In genomic region chr6:100893073-100893472, GRCm38 (mm10) we compare ENCODE assay signal across 15 mouse cellular contexts. TPM values are rescaled to one million over a fixed set of nuclear protein-coding genes. Genes with fewer than 3 reads are reported as not detected.
A peak's percentile ranks its signal among the peaks of the same experiment; 100 is the strongest.
DNase-seq lines count a peak whose midpoint lies in the region; ATAC-seq and TF ChIP-seq lines count a peak whose summit lies in the region.
"Had no signal": no experiment of that assay in that cellular context is flagged by ENCODE, and none has a peak within 500 bp of the region (broad histone marks: within the 10 kb centered on the region; RNA-seq: fewer than 3 reads in every experiment).

No protein-coding gene starts in this region.

- no peak for DNase-seq in forebrain, postnatal 0 days
- no peak for DNase-seq in hindbrain, postnatal 0 days (ENCODE audit: low spot score)
- DNase-seq in gastrocnemius, adult 2 months: no peak
- DNase-seq: adrenal gland, postnatal 10 days; kidney, adult 11 months; kidney, adult 9 months had no signal

- H3K4me1 ChIP-seq in forebrain, embryonic 15.5 days: peaks cover 7% of the 10 kb centered on the region; the same call in 1 of the 2 replicates
- no peaks in the 10 kb centered on the region for H3K4me1 ChIP-seq in forebrain, postnatal 0 days (ENCODE audit: insufficient read depth)
- peaks cover 27% of the 10 kb centered on the region for H3K4me1 ChIP-seq in heart, embryonic 13.5 days
- peaks cover 8% of the 10 kb centered on the region; the same call in 1 of the 2 replicates for H3K4me1 ChIP-seq in heart, embryonic 11.5 days (ENCODE audit: control insufficient read depth, insufficient read depth, low read length)
- H3K4me1 ChIP-seq in hindbrain, embryonic 16.5 days (ENCODE audit: control insufficient read depth, insufficient read depth, low read depth, low read length): no peaks in the 10 kb centered on the region; the same call in 1 of the 2 replicates
- H3K4me1 ChIP-seq in hindbrain, postnatal 0 days (ENCODE audit: insufficient read depth, low read length): no peaks in the 10 kb centered on the region; the same call in 1 of the 2 replicates
- H3K4me1 ChIP-seq: embryonic facial prominence, embryonic 12.5 days had no signal

- H3K27me3 ChIP-seq in forebrain, embryonic 15.5 days: no peaks in the 10 kb centered on the region
- H3K27me3 ChIP-seq in forebrain, postnatal 0 days (ENCODE audit: insufficient read depth, low read length): no peaks in the 10 kb centered on the region
- H3K27me3 ChIP-seq in heart, embryonic 13.5 days (replicated peaks): peaks cover 18% of the 10 kb centered on the region
- peaks cover 5% of the 10 kb centered on the region; the same call in 1 of the 2 replicates for H3K27me3 ChIP-seq in heart, embryonic 11.5 days (ENCODE audit: control insufficient read depth, insufficient read depth, low read length)
- no peaks in the 10 kb centered on the region for H3K27me3 ChIP-seq in hindbrain, embryonic 16.5 days (replicated peaks; ENCODE audit: control insufficient read depth, insufficient read depth, low read length)
- no peaks in the 10 kb centered on the region for H3K27me3 ChIP-seq in hindbrain, postnatal 0 days (ENCODE audit: insufficient read depth, low read length)
- H3K27me3 ChIP-seq: embryonic facial prominence, embryonic 12.5 days; hindbrain, embryonic 13.5 days had no signal

- no peak for ATAC-seq in forebrain, embryonic 15.5 days (replicated peaks)
- ATAC-seq in forebrain, postnatal 0 days: no peak
- ATAC-seq in heart, embryonic 13.5 days (ENCODE audit: extremely low read depth, insufficient number of reproducible peaks, low FRiP score, low TSS enrichment): no peak
- no peak for ATAC-seq in heart, embryonic 11.5 days (replicated peaks; ENCODE audit: insufficient number of reproducible peaks, low FRiP score, low TSS enrichment)
- ATAC-seq in hindbrain, embryonic 16.5 days: no peak
- no peak for ATAC-seq in hindbrain, postnatal 0 days
- ATAC-seq: inflammation-experienced regulatory T-cells, adult 6 months had no signal

- intact Hi-C loops in gastrocnemius, adult 2 months (cut with DNase I): no loop called here

- 83% methylated on average over 5 of the region's 5 CpGs for whole genome bisulfite sequencing in forebrain, embryonic 15.5 days
- WGBS in forebrain, postnatal 0 days: 74% methylated on average over 5 of the region's 5 CpGs
- 23% methylated on average over 5 of the region's 5 CpGs for WGBS in heart, embryonic 13.5 days
- WGBS in heart, embryonic 11.5 days (ENCODE audit: insufficient replicate concordance): 36% methylated on average over 5 of the region's 5 CpGs
- WGBS in hindbrain, embryonic 16.5 days: 83% methylated on average over 5 of the region's 5 CpGs
- WGBS in hindbrain, postnatal 0 days: 72% methylated on average over 5 of the region's 5 CpGs

- H3K9me3 ChIP-seq in forebrain, embryonic 15.5 days: no peaks in the 10 kb centered on the region
- H3K9me3 ChIP-seq in forebrain, postnatal 0 days (ENCODE audit: low read length): no peaks in the 10 kb centered on the region
- no peaks in the 10 kb centered on the region for H3K9me3 ChIP-seq in heart, embryonic 13.5 days
- H3K9me3 ChIP-seq in heart, embryonic 11.5 days (replicated peaks; ENCODE audit: control insufficient read depth, low read length): no peaks in the 10 kb centered on the region
- H3K9me3 ChIP-seq in hindbrain, embryonic 16.5 days (ENCODE audit: control insufficient read depth, low read length): no peaks in the 10 kb centered on the region
- H3K9me3 ChIP-seq in hindbrain, postnatal 0 days (ENCODE audit: low read length): no peaks in the 10 kb centered on the region
- H3K9me3 ChIP-seq: embryonic facial prominence, embryonic 12.5 days; forebrain, embryonic 12.5 days; heart, embryonic 12.5 days; hindbrain, embryonic 13.5 days had no signal

- peak overlapping the region; percentile 34 for H3K27ac ChIP-seq in forebrain, embryonic 15.5 days (replicated peaks)
- H3K27ac ChIP-seq in forebrain, postnatal 0 days (ENCODE audit: low read depth, low read length): no peak overlapping the region
- no peak overlapping the region for H3K27ac ChIP-seq in heart, embryonic 13.5 days (replicated peaks)
- no peak overlapping the region for H3K27ac ChIP-seq in heart, embryonic 11.5 days (ENCODE audit: low read depth, low read length)
- peak overlapping the region; percentile 13; the same call in 1 of the 2 replicates for H3K27ac ChIP-seq in hindbrain, embryonic 16.5 days (ENCODE audit: low read depth, low read length)
- H3K27ac ChIP-seq in hindbrain, postnatal 0 days: no peak overlapping the region
- H3K27ac ChIP-seq in gastrocnemius, adult 2 months: no peak overlapping the region
- H3K27ac ChIP-seq: embryonic facial prominence, embryonic 12.5 days; forebrain, embryonic 12.5 days; hindbrain, embryonic 13.5 days had no signal

- H3K4me2 ChIP-seq in forebrain, embryonic 15.5 days (replicated peaks): no peak overlapping the region
- H3K4me2 ChIP-seq in forebrain, postnatal 0 days (ENCODE audit: low read depth): no peak overlapping the region
- H3K4me2 ChIP-seq in heart, embryonic 13.5 days: peak overlapping the region; percentile 12; the same call in 1 of the 2 replicates
- no peak overlapping the region for H3K4me2 ChIP-seq in heart, embryonic 11.5 days
- H3K4me2 ChIP-seq in hindbrain, embryonic 16.5 days (ENCODE audit: low read length): no peak overlapping the region
- H3K4me2 ChIP-seq in hindbrain, postnatal 0 days (ENCODE audit: low read depth, low read length): no peak overlapping the region
- H3K4me2 ChIP-seq: embryonic facial prominence, embryonic 12.5 days; forebrain, embryonic 12.5 days; heart, embryonic 12.5 days; hindbrain, embryonic 13.5 days had no signal

- H3K9ac ChIP-seq in forebrain, embryonic 15.5 days (replicated peaks): no peak overlapping the region
- H3K9ac ChIP-seq in forebrain, postnatal 0 days: no peak overlapping the region
- no peak overlapping the region for H3K9ac ChIP-seq in heart, embryonic 13.5 days
- H3K9ac ChIP-seq in heart, embryonic 11.5 days (ENCODE audit: low read depth, low read length): no peak overlapping the region
- no peak overlapping the region for H3K9ac ChIP-seq in hindbrain, embryonic 16.5 days (ENCODE audit: low read depth, low read length)
- H3K9ac ChIP-seq in hindbrain, postnatal 0 days (replicated peaks; ENCODE audit: low read length): no peak overlapping the region
- H3K9ac ChIP-seq: embryonic facial prominence, embryonic 12.5 days; forebrain, embryonic 12.5 days; heart, embryonic 12.5 days; hindbrain, embryonic 13.5 days had no signal

- no peak overlapping the region for H3K4me3 ChIP-seq in forebrain, embryonic 15.5 days
- H3K4me3 ChIP-seq in forebrain, postnatal 0 days (ENCODE audit: low read depth, low read length): no peak overlapping the region
- H3K4me3 ChIP-seq in heart, embryonic 13.5 days: no peak overlapping the region
- H3K4me3 ChIP-seq in heart, embryonic 11.5 days (ENCODE audit: low read depth, low read length): no peak overlapping the region
- H3K4me3 ChIP-seq in hindbrain, embryonic 16.5 days (ENCODE audit: low read length): no peak overlapping the region
- H3K4me3 ChIP-seq in hindbrain, postnatal 0 days (ENCODE audit: low read length): no peak overlapping the region
- H3K4me3 ChIP-seq in gastrocnemius, adult 2 months: no peak overlapping the region
- H3K4me3 ChIP-seq: embryonic facial prominence, embryonic 12.5 days; forebrain, embryonic 12.5 days; heart, embryonic 12.5 days; hindbrain, embryonic 13.5 days had no signal

- no peak for TF ChIP-seq CTCF in forebrain, postnatal 0 days (IDR thresholded peaks at IDR 0.05; ENCODE audit: low read depth)
- TF ChIP-seq CTCF in hindbrain, postnatal 0 days (IDR thresholded peaks at IDR 0.05; ENCODE audit: low read depth): no peak
- no peak for TF ChIP-seq CTCF in gastrocnemius, adult 2 months (IDR thresholded peaks at IDR 0.05)

- H3K36me3 ChIP-seq in forebrain, embryonic 15.5 days: no peaks in the 10 kb centered on the region
- no peaks in the 10 kb centered on the region for H3K36me3 ChIP-seq in forebrain, postnatal 0 days (ENCODE audit: insufficient read depth)
- no peaks in the 10 kb centered on the region for H3K36me3 ChIP-seq in heart, embryonic 13.5 days
- H3K36me3 ChIP-seq in heart, embryonic 11.5 days (ENCODE audit: control insufficient read depth, insufficient read depth, low read length): no peaks in the 10 kb centered on the region
- H3K36me3 ChIP-seq in hindbrain, embryonic 16.5 days (ENCODE audit: control insufficient read depth, insufficient read depth, low read length): no peaks in the 10 kb centered on the region
- H3K36me3 ChIP-seq in hindbrain, postnatal 0 days (ENCODE audit: insufficient read depth, low read length): no peaks in the 10 kb centered on the region
- H3K36me3 ChIP-seq: embryonic facial prominence, embryonic 12.5 days; forebrain, embryonic 12.5 days; heart, embryonic 12.5 days; hindbrain, embryonic 13.5 days had no signal

RNA-seq across cellular contexts. Expression of gene Ppp4r2, which starts 59.7 kb away (rescaled TPM):
- polyA plus RNA-seq in forebrain, embryonic 15.5 days (2015; fragmentation: Nextera tagmentation; extraction: Ambion mirVana): 24.1 and 25.0 TPM in 2 replicates
- 47.5 and 57.8 TPM in 2 replicates for total RNA-seq in forebrain, postnatal 0 days (2014; rRNA removed)
- 7.2 and 11.9 TPM in 2 replicates for polyA plus RNA-seq in forebrain, postnatal 0 days (2015; fragmentation: Nextera tagmentation; extraction: Ambion mirVana)
- polyA plus RNA-seq in heart, embryonic 13.5 days (2015; fragmentation: Nextera tagmentation; extraction: Ambion mirVana): 13.5 and 13.9 TPM in 2 replicates
- polyA plus RNA-seq in heart, embryonic 11.5 days (2014; fragmentation: Nextera tagmentation; extraction: Ambion mirVana): 21.9 and 25.1 TPM in 2 replicates
- 12.3 and 14.1 TPM in 2 replicates for polyA plus RNA-seq in hindbrain, embryonic 16.5 days (2015; fragmentation: Nextera tagmentation; extraction: Ambion mirVana)
- 23.9 and 24.5 TPM in 2 replicates for total RNA-seq in hindbrain, postnatal 0 days (2014; rRNA removed)
- 9.5 and 10.9 TPM in 2 replicates for polyA plus RNA-seq in hindbrain, postnatal 0 days (2015; fragmentation: Nextera tagmentation; extraction: Ambion mirVana)
- 10 to 100 TPM; 59.3 to 70.9 TPM for total RNA-seq in gastrocnemius, adult 2 months (2021)

Comparison
In these comparisons a context has a peak if more than half of its experiments do, and no peak if none do; other contexts are left out.
1. H3K27ac ChIP-seq: peak in forebrain, embryonic 15.5 days (single experiment) and hindbrain, embryonic 16.5 days (single experiment); none in forebrain, postnatal 0 days (single experiment), heart, embryonic 13.5 days (single experiment), heart, embryonic 11.5 days (single experiment), hindbrain, postnatal 0 days (single experiment) and gastrocnemius, adult 2 months (single experiment).